Mouse (Mus musculus) heart, embryonic 14.5 days (tissue): ENCODE measurements at regions not wholly inside any gene's neighbourhood (a gene's known extent, or its start where the extent isn't known, plus 50 kb on each side); places are given as distances from the start of the nearest gene placed in this dataset.

Experiments used
- ATAC-seq: fragments of 200-750 bp; cut with Nextera tagmentation; 2 replicates; pipeline ENCODE4 v1.8.0; 2017; ENCODE audit warnings: low read depth, moderate TSS enrichment; ENCODE audit not compliant: insufficient number of reproducible peaks, insufficient read depth, low FRiP score
- H3K27ac ChIP-seq, 2 experiments: fragments of 200-500 bp in 1 of 2; fragments of 300-500 bp in 1 of 2; sonication (generic) in 1 of 2; replicated peaks in 1 of 2; 2 replicates each; pipeline ENCODE4 v1.5.1; 2012 to 2014; ENCODE audit warnings: low read depth in 2 of 2, low read length in 2 of 2, control low read depth in 1 of 2, mild to moderate bottlenecking in 1 of 2, mixed read lengths in 1 of 2; ENCODE audit not compliant: control insufficient read depth in 1 of 2, insufficient read depth in 1 of 2
- H3K27me3 ChIP-seq: fragments of 300-500 bp; sonication (generic); 2 replicates; pipeline ENCODE4 v1.6.1; 2014; ENCODE audit warnings: mild to moderate bottlenecking, low read length, control low read depth; ENCODE audit not compliant: control insufficient read depth, insufficient read depth
- H3K36me3 ChIP-seq: fragments of 300-500 bp; sonication (generic); 2 replicates; pipeline ENCODE4 v1.6.1; 2014; ENCODE audit warnings: mild to moderate bottlenecking, control low read depth, low read length, mixed read lengths; ENCODE audit not compliant: control insufficient read depth, insufficient read depth
- H3K4me1 ChIP-seq, 2 experiments: fragments of 200-500 bp in 1 of 2; fragments of 300-500 bp in 1 of 2; sonication (generic) in 1 of 2; 2 replicates each; pipeline ENCODE4 v1.6.1; 2012 to 2014; ENCODE audit warnings: low read length in 2 of 2, control low read depth in 1 of 2, mixed read lengths in 1 of 2; ENCODE audit not compliant: control insufficient read depth in 2 of 2, insufficient read depth in 2 of 2
- H3K4me2 ChIP-seq: fragments of 300-500 bp; sonication (generic); 2 replicates; pipeline ENCODE4 v1.6.1; 2014; ENCODE audit warnings: mild to moderate bottlenecking, low read length
- H3K4me3 ChIP-seq, 2 experiments: fragments of 200-500 bp in 1 of 2; fragments of 300-500 bp in 1 of 2; sonication (generic) in 1 of 2; 2 replicates each; pipeline ENCODE4 v1.5.1; 2012 to 2014; ENCODE audit warnings: low read length in 2 of 2, mild to moderate bottlenecking in 2 of 2, control low read depth in 1 of 2, low read depth in 1 of 2, moderate library complexity in 1 of 2; ENCODE audit not compliant: control insufficient read depth in 1 of 2, insufficient read depth in 1 of 2
- H3K9ac ChIP-seq: fragments of 300-500 bp; sonication (generic); 2 replicates; pipeline ENCODE4 v1.6.1; 2014; ENCODE audit warnings: mild to moderate bottlenecking, low read length
- H3K9me3 ChIP-seq: fragments of 300-500 bp; sonication (generic); 2 replicates; pipeline ENCODE4 v1.6.1; 2016; ENCODE audit warnings: low read length, control low read depth; ENCODE audit not compliant: control insufficient read depth
- WGBS: fragments of 180-500 bp; shearing (Covaris S2); extraction: QIAGEN DNeasy Blood & Tissue Kit; methylation state at CpG from one replicate; pipeline ENCODE4 v1.1.7; 2014; 5-methylcytosine and 5-hydroxymethylcytosine counted together

DNA sequence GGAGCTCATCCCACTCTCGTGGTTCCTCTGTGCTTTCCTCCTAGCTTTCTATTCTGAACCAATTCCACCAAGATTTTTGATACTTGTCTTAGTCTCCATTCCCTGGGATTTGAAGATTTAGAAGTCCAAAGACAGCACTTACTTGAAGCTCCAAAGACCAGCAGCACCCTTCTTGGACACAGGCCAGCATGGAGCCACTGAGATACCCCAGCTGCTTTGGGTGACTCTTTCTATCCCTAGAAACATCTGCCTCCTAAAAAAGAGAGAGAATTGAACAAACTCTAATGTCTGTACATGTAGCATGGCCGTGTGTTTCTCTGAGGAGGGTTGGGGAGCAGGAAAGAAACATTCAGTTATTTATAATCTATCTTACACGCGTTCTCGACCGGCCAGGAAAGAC, 235.5 kb downstream of the Snx19 start:
- Histone ChIP-seq H3K36me3 (no peaks in the 10 kb centered on the region), H3K4me3 (no peak overlapping the region), H3K4me2 (no peak overlapping the region), H3K9me3 (0 out of 2 replicates have a peak, but pooled peaks cover 3% of the 10 kb centered on the region), H3K27ac (no peak overlapping the region), H3K9ac (no peak overlapping the region), H3K4me1 (no peaks in the 10 kb centered on the region), H3K27me3 (no peaks in the 10 kb centered on the region)
- ATAC-seq: no peak
- 86% methylated on average over 6 of the region's 6 CpGs for WGBS

DNA sequence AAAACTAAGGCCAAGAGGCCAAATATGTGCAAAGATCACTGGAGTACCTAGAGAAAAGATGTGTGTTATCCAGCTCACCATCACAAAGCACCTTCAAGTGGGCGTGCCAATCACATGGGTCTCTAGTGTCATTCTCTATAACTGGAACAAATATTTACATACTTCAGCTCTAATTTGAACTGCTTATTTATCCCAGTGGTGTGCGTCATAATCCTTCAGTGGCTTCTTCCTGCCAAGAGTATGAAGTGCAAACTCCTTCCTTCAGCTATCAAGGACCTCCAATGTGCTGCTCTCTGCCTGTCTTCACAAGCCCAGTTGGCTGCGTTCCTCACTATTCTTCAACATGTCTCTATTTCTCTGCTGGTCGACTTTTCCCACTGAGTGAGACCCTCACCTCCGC, 227.1 kb downstream of the Snx19 start:
- H3K4me3 ChIP-seq: no peak overlapping the region
- no peak overlapping the region for H3K27ac ChIP-seq
- no peaks in the 10 kb centered on the region for H3K9me3 ChIP-seq
- no peaks in the 10 kb centered on the region for H3K27me3 ChIP-seq
- H3K9ac ChIP-seq: no peak overlapping the region
- no peak overlapping the region for H3K4me2 ChIP-seq
- ATAC-seq: no peak
- H3K36me3 ChIP-seq: no peaks in the 10 kb centered on the region
- no peaks in the 10 kb centered on the region for H3K4me1 ChIP-seq
- WGBS: 84% methylated on average over 5 of the region's 5 CpGs

DNA sequence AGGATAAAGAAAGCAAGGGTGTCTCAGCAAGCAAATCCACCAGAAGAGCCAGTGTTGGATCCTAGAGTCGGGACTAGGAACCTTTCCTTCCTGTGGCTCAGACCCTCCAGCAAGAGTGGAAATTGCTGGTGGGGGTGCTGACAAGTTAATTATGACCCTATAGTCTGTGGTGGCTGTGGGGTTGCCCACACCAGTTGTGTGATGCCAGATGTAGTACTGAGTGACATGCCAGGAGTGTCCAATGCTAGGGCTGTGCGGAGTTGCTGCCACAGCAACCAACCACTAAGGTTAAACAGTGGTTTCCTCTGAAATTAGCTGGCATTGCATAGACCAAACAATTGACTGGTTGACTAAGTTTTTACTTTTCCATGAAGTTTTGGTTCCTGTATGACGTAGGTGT, 226.3 kb downstream of the Snx19 start:
- Histone ChIP-seq H3K4me3 (no peak overlapping the region), H3K27me3 (no peaks in the 10 kb centered on the region), H3K9me3 (no peaks in the 10 kb centered on the region), H3K9ac (no peak overlapping the region), H3K27ac (no peak overlapping the region), H3K4me2 (no peak overlapping the region), H3K4me1 (no peaks in the 10 kb centered on the region), H3K36me3 (no peaks in the 10 kb centered on the region)
- ATAC-seq: no peak
- 86% methylated on average over 3 of the region's 3 CpGs for WGBS

DNA sequence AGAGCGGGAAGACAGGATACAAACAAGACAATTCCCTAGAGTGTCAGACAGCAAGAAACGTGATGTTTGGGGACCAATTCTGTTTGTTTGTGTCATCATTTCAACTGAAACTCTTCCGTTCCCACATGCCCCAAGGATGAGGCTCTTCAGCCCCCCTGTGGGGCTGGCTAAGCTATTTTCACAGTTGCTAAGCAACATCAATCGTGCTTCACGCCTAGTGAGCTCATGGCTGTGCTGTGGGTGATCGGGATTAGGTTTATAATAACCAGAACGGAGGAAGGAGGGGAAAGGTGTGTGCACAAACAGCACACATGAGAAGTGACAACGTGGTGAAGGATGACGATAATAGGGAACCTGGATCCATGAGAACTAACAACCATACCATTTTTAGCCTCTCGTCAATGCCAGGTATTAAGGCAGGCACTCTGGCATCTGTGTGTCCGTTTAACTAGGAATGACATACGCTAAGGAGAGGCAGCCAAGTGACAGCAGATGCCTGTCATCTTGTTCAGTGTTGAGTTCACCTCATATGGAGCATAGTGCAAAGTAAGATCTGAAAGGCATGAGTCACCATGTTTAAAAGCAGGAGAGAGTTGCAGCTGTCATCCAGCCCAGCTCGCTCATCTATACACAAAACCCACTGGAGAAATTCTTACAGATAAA, 222.6 kb downstream of the Snx19 start:
- no peaks in the 10 kb centered on the region for H3K36me3 ChIP-seq
- WGBS: 61% methylated on average over 13 of the region's 13 CpGs
- H3K27ac ChIP-seq: no peak overlapping the region
- H3K9ac ChIP-seq: no peak overlapping the region
- ATAC-seq: no peak
- no peaks in the 10 kb centered on the region for H3K9me3 ChIP-seq
- no peaks in the 10 kb centered on the region for H3K27me3 ChIP-seq
- H3K4me2 ChIP-seq: no peak overlapping the region
- H3K4me1 ChIP-seq: no peaks in the 10 kb centered on the region
- H3K4me3 ChIP-seq: no peak overlapping the region

DNA sequence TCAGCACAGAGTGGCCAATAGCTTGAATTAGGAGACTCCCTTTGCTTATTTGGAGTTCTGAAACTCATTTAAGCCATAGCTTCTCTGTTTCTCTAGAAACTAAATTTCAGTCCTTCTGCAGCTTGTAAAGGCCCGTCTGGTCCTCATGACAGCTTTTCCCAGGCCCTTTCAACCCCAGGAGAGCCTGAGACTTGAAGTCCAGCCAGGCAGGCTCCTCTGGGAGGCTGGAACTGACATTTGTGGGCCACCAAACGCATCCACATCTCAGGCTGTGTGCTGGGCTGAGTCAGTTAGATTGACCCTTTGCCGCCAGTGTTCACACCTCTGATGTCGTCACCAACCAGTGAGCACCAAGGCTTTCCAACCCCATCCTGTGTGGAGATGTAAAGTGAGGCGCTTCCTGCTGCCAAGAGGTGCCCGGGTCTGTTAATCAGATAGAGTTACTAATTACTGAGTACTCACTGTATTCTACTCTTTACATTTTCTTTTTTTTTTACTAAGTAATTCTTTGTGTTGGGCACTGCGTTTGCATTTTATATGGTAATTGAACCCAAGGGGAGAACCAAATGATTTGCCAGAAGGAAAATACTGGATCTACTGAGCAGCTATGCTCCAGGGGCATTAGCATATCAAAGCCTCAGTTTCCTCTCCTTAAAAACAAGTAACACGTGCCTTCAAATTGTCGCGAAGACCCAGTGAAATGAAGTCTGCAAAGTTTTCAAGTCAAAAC, 207.0 kb downstream of the Snx19 start:
- WGBS: 42% methylated on average over 10 of the region's 10 CpGs
- Histone ChIP-seq H3K27me3 (no peaks in the 10 kb centered on the region), H3K4me1 (peaks cover 0 to 9% of the 10 kb centered on the region in 2 experiments; a peak in 3 of 4 replicates), H3K9ac (no peak overlapping the region), H3K4me2 (no peak overlapping the region), H3K4me3 (no peak overlapping the region), H3K27ac (0 out of 4 replicates have a peak overlapping the region, but pooled peaks of 1 of the 2 experiments have one; percentile 10), H3K9me3 (no peaks in the 10 kb centered on the region), H3K36me3 (no peaks in the 10 kb centered on the region)
- ATAC-seq: no peak

DNA sequence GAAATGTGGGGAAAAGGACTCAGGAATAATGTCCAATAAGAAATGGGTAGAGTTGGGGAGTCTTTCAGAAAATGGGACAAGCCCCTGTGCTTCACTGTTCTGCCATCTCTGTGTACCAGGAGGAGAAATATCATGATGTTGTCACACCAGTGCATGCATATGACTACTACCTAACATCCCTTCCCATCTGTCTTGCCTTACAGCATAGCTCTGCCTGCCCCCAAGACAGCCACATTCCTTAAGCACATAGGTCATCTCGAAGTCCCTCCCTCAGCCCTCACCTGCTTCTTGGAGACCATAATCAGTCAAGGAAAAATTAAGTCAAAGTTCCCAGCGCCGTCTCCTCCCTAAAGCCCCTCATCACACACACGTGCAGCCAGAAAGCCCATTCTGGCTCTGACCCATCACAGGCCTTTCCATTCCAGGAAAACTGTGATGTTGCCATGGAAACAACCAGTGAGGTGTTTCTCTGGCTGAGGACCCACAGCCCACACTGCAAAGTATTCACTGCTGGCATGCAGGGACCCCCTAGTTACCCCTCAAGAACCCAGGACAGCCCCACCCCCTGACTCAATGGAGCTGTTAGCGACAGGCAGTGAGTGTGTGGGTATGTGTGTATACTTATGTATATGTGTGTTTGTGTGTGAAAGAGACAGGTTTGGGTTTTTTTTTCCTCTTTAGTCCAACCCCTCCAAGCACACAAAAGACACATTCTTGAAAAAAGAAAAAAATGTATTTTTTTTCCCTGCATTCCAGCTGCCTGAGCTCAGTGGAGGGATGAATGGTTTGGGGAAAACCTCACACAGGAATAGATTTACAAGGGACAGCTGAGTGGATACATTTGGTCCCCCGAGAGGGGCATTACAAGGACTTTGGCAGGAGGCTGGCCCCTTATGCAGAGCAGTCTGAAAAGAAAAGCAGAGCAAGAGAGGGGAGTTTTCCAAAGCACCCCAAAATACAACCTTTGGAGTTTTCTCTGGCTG, 205.5 kb downstream of the Snx19 start:
- no peaks in the 10 kb centered on the region for H3K9me3 ChIP-seq
- H3K27ac ChIP-seq: peak overlapping the region in 1 of 2 experiments; percentile 37; a peak in 1 of 4 replicates
- H3K4me3 ChIP-seq: no peak overlapping the region
- H3K27me3 ChIP-seq: no peaks in the 10 kb centered on the region
- 62% methylated on average over 6 of the region's 6 CpGs for WGBS
- H3K36me3 ChIP-seq: no peaks in the 10 kb centered on the region
- ATAC-seq: no peak
- H3K9ac ChIP-seq: no peak overlapping the region
- H3K4me1 ChIP-seq: peaks cover 0 to 9% of the 10 kb centered on the region in 2 experiments; a peak in 3 of 4 replicates
- H3K4me2 ChIP-seq: no peak overlapping the region

DNA sequence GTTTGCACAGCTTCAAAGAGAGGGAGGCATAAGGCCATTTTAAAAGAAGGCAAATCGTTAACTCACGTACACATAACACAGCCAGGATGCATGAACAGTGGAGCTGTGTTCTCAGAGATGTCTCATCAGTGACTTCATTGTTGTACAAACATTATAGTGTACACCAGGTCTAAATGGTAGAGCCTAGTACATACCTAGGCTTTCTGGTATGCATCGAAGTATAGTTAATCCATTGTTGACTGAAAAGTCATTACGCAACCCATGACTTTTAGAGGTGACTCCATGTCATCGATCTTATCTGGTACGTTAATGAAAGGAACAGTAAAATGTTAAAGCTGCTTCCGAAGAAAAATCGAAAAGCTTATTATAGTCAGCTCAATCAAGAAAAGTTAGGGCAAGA, 198.7 kb downstream of the Snx19 start:
- no peak overlapping the region for H3K4me2 ChIP-seq
- H3K4me3 ChIP-seq: no peak overlapping the region
- no peaks in the 10 kb centered on the region for H3K36me3 ChIP-seq
- ATAC-seq: no peak
- 83% methylated on average over 8 of the region's 8 CpGs for WGBS
- no peaks in the 10 kb centered on the region for H3K9me3 ChIP-seq
- H3K9ac ChIP-seq: no peak overlapping the region
- H3K27me3 ChIP-seq: no peaks in the 10 kb centered on the region
- H3K4me1 ChIP-seq: no peaks in the 10 kb centered on the region
- no peak overlapping the region for H3K27ac ChIP-seq
